Mouse (Mus musculus) CD4-positive naive resting alpha-beta T cell, adult 76 days (primary cell): Measurements from ENCODE around the gene Dock6. TPM values are rescaled to one million over a fixed set of nuclear protein-coding genes. Genes with fewer than 3 reads are reported as not detected.

Source experiments
- total RNA-seq: library from RNA; stranded (reverse); gene quantifications from one replicate; pipeline ENCODE4 v1.2.4, GENCODE M21; 2023

Dock6 gene
- 6.3 TPM for total RNA-seq

DNA sequence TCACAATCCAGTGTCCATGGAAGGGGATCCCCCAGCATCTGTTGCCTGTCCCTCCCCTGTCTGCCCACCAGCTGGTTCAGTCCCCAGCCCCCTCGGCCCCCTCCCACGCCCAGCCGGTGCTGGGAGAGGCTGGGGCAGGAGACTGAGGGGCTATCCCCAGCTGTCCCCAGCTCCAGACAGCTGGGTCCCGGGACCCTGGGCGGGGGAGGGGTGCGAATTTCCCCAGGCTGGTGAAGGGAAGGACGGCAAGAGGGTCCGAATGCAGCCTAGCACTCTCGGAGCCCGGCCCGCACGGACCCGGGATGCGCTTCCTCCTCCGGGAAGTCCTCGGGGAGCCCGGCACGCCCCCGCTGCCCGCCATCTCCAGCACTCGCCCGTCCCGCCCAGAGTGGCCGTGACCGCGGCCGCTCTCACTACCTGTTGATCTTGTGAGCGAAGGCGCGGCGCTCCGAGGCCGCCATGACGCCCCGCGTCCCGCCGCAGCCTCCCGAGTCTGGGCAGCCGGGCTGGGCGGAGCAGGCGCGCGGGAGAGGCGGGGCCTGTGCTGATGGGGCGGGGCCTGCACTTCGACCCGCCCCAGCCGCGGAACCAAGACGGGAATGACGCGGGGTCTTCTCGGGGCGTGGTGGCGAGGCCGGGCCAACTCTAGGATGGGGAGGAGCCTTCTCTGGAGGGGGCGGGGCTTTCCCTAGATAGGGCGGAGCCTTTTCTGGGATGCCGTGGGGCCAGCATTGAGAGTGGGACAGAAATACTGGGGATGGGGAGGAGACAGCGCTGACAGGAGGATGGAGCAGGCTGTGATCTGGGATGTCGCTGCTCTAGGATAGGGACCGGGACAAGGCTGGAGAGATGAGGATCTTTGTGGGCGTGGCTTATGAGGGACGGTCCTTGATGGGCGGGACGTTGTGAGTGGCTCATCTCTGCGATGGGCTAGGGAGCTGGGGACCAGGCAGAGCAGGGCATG lies at the start of gene Dock6:
Dock6 (minus strand) TSS at position 508 of the 964 bp plus-strand sequence.

DNA sequence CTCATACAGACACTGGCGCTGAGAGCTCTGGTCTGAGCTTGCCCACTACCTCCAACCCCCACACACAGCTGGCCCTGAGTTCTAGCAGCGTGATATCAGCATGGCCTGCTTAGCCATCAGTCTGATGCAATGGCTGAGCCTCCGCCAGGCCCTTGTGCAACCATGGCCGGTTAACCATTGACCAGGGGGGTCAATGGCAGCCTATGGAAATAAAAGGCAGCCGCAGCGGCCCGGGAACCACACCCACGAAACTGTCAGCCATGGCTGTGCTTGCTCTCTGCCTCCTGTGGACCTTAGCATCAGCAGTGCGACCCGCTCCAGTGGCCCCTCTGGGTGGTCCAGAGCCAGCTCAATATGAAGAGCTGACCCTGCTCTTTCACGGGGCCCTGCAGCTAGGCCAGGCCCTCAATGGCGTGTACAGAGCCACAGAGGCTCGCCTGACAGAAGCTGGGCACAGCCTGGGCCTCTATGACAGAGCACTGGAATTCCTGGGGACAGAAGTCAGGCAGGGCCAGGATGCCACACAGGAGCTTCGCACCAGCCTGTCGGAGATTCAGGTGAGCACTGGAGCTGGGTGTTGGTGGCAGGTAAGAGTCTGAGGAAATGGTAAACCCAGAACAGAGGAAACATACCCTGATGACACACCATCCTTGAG lies 17.1 kb downstream of the Dock6 start, which contains the start of gene Angptl8:
Angptl8 (plus strand) TSS at position 253 of the 655 bp plus-strand sequence.

DNA sequence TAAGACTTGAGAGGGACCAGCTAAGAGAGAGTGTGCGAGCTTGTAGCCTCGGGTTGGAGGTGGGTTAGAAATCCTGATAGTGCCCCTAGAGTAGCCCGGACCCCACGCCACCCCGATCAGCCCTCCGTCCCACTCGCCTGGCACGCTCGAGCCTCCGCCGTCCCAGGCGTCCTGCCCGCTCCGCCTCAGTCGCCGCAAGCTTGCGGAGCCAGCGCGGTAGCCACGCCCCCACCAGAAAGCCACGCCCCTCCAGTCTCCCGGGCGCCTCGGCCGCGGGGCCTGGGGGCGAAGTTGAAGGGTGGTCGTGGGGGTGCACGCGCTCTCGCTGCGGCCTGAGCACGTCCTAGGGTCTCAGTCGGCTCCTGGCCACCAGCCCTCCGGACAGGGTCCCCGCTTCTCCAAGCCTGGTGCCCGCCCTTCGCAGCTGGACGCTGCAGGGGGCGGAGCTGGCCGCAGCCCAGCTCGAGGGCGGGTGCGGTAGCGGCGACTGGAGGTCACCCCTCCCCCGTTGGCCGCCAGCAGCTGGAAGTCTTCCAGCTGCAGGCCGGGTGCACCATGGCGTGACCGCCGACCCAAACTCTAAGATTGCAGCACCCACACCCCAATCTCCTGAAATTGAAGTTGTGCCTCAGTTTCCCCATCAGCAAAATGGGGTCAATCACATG lies 54.0 kb downstream of the Dock6 start, which contains the start of gene Kank2:
Kank2 (minus strand) TSS at position 400 of the 665 bp plus-strand sequence.

DNA sequence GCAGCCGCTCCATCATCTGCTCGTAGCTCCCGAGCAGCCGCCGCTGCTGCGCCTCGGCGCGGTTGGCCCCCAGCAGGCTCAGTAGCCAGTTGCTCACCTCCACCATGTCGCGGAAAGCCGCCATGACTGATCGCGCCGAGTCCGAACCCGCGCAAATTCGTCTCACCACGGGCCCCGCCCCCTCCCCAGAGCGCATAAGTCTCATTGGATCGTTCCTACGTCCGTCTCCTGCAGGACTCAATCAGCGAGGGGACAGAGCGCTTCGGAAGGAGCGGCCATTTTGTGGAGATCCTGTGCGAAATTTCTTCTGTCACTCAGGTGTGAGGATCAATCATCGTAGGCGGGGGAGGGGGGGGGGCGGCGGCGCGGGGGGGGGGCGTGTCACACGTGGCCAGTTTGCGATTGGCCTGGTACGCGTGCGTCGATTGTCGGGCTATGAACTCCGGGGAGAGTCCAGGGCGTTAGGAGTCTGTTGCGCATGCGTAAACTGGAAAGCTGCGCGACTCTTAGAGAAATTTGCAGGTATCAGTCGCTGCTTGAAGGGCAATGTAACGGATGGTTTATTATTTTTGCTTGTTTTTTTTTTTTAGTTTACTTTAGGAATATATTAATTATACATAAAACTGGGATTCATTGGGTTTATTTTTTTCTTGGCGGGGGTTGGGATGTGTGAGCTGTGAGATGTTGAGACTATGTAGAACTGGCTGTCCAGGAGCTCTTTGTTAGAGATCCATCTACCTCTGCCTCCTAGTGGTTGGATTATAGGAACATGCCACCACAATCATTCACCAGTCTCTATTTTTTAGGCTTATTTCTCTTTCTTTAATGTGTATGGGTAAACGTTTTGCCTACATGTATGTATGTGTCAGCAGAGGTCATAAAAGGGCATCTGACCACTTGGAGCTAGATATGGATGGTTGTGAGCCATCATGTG lies 92.0 kb downstream of the Dock6 start, which contains the start of gene Spc24:
Spc24 (minus strand) TSS at position 149 of the 934 bp plus-strand sequence.

Other genes starting within 250 kb of the Dock6 start
- 84.4 TPM for gene Smarca4, start 236.5 kb downstream of the Dock6 start, total RNA-seq
- 45.3 TPM for gene Ldlr, start 129.2 kb downstream of the Dock6 start, total RNA-seq
- 1.6 TPM for gene Spc24, start 92.3 kb downstream of the Dock6 start, total RNA-seq
- gene Kank2, start 53.9 kb downstream of the Dock6 start, total RNA-seq, result not detected
- gene Angptl8, start 17.1 kb downstream of the Dock6 start, total RNA-seq, result not detected
- gene Rab3d, start 65.6 kb upstream of the Dock6 start, total RNA-seq, result 6.6 TPM
- not detected for gene Ccdc159, start 74.8 kb upstream of the Dock6 start, total RNA-seq
- not detected for gene Tmem205, start 74.9 kb upstream of the Dock6 start, total RNA-seq
- gene Plppr2, start 84.4 kb upstream of the Dock6 start, total RNA-seq, result 0.56 TPM
- 7.1 TPM for gene Swsap1, start 103.1 kb upstream of the Dock6 start, total RNA-seq
- 0.38 TPM for gene Epor, start 110.9 kb upstream of the Dock6 start, total RNA-seq
- not detected for gene Rgl3, start 136.8 kb upstream of the Dock6 start, total RNA-seq
- not detected for gene Ccdc151, start 150.0 kb upstream of the Dock6 start, total RNA-seq
- 72.4 TPM for gene Prkcsh, start 150.2 kb upstream of the Dock6 start, total RNA-seq
- gene Elavl3, start 199.4 kb upstream of the Dock6 start, total RNA-seq, result 0.15 TPM
- not detected for gene Gm49318, start 218.6 kb upstream of the Dock6 start, total RNA-seq
- 26.8 TPM for gene Zfp653, start 218.7 kb upstream of the Dock6 start, total RNA-seq
- 29.2 TPM for gene Ecsit, start 232.8 kb upstream of the Dock6 start, total RNA-seq
- gene Cnn1, start 246.6 kb upstream of the Dock6 start, total RNA-seq, result not detected